Mouse (Mus musculus) liver, embryonic 14.5 days (tissue): ENCODE data around the gene Gsdmc4. TPM values are rescaled to one million over a fixed set of nuclear protein-coding genes. Genes with fewer than 3 reads are reported as not detected.
"Not testable (repeated sequence)": the region's sequence is repeated elsewhere in the genome, so short reads cannot be mapped to it uniquely, and the experiment has no call there.

Experiments
- ATAC-seq: fragments of 200-750 bp; cut with Nextera tagmentation; 2 replicates; pipeline ENCODE4 v1.8.0; 2017; ENCODE audit warnings: moderate number of reproducible peaks, mild to moderate bottlenecking, moderate library complexity; ENCODE audit not compliant: insufficient read depth
- DNase-seq, 3 experiments: peaks; one replicate each; pipeline ENCODE4 v3.0.0-alpha.2; 2012 to 2013; ENCODE audit warnings: low read depth in 3 of 3, low spot score in 3 of 3
- H3K27ac ChIP-seq: fragments of 300-500 bp; sonication (generic); 2 replicates; pipeline ENCODE4 v1.5.1; 2014; ENCODE audit warnings: moderate library complexity, mild to moderate bottlenecking, control low read depth, inconsistent platforms
- H3K27me3 ChIP-seq: fragments of 300-500 bp; sonication (generic); 2 replicates; pipeline ENCODE4 v1.6.1; 2014; ENCODE audit warnings: mild to moderate bottlenecking, low read length, moderate library complexity; ENCODE audit not compliant: control insufficient read depth, insufficient read depth
- H3K36me3 ChIP-seq: fragments of 300-500 bp; sonication (generic); replicated peaks from 2 replicates; pipeline ENCODE4 v1.6.1; 2014; ENCODE audit warnings: low read depth; ENCODE audit not compliant: control insufficient read depth, insufficient read depth
- H3K4me1 ChIP-seq, 2 experiments: fragments of 200-500 bp in 1 of 2; fragments of 300-500 bp in 1 of 2; sonication (generic) in 1 of 2; replicated peaks; 2 replicates each; pipeline ENCODE4 v1.6.1; 2012 to 2014; ENCODE audit warnings: antibody characterized with exemption in 1 of 2, inconsistent platforms in 1 of 2, low read length in 1 of 2; ENCODE audit not compliant: control insufficient read depth in 2 of 2, insufficient read depth in 2 of 2
- H3K4me2 ChIP-seq: fragments of 300-500 bp; sonication (generic); 2 replicates; pipeline ENCODE4 v1.6.1; 2014; ENCODE audit warnings: low read depth, mild to moderate bottlenecking, control low read depth, moderate library complexity
- H3K4me3 ChIP-seq, 2 experiments: fragments of 200-500 bp in 1 of 2; fragments of 300-500 bp in 1 of 2; sonication (generic) in 1 of 2; 2 replicates each; pipeline ENCODE4 v1.5.1; 2012 to 2014; ENCODE audit warnings: low read depth in 2 of 2, low read length in 2 of 2, mild to moderate bottlenecking in 2 of 2, control low read depth in 1 of 2, inconsistent platforms in 1 of 2, moderate library complexity in 1 of 2; ENCODE audit not compliant: insufficient read depth in 1 of 2
- H3K9ac ChIP-seq: fragments of 300-500 bp; sonication (generic); replicated peaks from 2 replicates; pipeline ENCODE4 v1.6.1; 2014; ENCODE audit warnings: mild to moderate bottlenecking, control low read depth, moderate library complexity
- H3K9me3 ChIP-seq: fragments of 300-500 bp; sonication (generic); 2 replicates; pipeline ENCODE4 v1.6.1; 2016; ENCODE audit warnings: low read length, mixed read lengths; ENCODE audit not compliant: control insufficient read depth
- CTCF ChIP-seq: IDR thresholded peaks from 2 replicates; pipeline ENCODE4 v1.5.1; 2016; ENCODE audit warnings: antibody characterized with exemption, low read depth, control low read depth
- EP300 ChIP-seq: IDR thresholded peaks from 2 replicates; pipeline ENCODE4 v1.6.1; 2016; ENCODE audit warnings: antibody characterized with exemption, low read depth
- WGBS: fragments of 180-500 bp; shearing (Covaris S2); extraction: QIAGEN DNeasy Blood & Tissue Kit; methylation state at CpG from one replicate; pipeline ENCODE4 v1.1.7; 2014; ENCODE audit not compliant: insufficient replicate concordance; 5-methylcytosine and 5-hydroxymethylcytosine counted together
- polyA plus RNA-seq, 2 experiments: library from polyadenylated mRNA; depleted of rRNA in 1 of 2; stranded (reverse) in 1 of 2; unstranded in 1 of 2; fragments of >200 nt; fragmentation: Nextera tagmentation in 1 of 2; extraction: Ambion mirVana in 1 of 2; gene quantifications; 2 replicates each; pipeline versions ENCODE4 v1.2.1 to v1.2.3; 2012 to 2014

Gsdmc4 gene
- polyA plus RNA-seq, 2 experiments: 0.02 TPM; not detected in 1

DNA sequence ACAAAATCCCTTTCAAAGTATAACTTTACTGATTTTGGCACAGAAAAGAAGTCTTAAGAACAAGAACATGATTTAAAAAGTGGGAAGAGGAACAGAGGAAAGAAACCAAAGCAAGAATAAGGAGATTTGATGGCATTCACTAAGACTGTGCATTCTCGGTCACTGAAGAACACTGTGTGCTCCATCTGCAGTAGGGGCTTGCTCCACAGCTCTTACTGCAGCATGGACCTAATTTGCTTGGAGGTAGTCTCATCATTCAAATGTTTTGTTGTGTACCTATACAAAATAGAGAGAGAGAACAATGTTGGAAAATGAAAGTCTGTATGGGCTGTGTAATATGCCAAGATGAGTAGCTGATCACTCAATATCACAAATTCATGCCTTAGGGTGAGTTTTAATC is 19.3 kb upstream of the Gsdmc4 start:
- H3K27ac ChIP-seq: no peak overlapping the region
- no peak for DNase-seq
- H3K9me3 ChIP-seq: no peaks in the 10 kb centered on the region
- no peak for ATAC-seq
- no peaks in the 10 kb centered on the region for H3K4me1 ChIP-seq
- TF ChIP-seq EP300 (no peak), CTCF (no peak)
- no peaks in the 10 kb centered on the region for H3K27me3 ChIP-seq
- WGBS: 82% methylated on average over 1 of the region's 1 CpGs
- no peak overlapping the region for H3K9ac ChIP-seq
- no peak overlapping the region for H3K4me3 ChIP-seq
- H3K4me2 ChIP-seq: no peak overlapping the region
- peaks cover 6% of the 10 kb centered on the region for H3K36me3 ChIP-seq

DNA sequence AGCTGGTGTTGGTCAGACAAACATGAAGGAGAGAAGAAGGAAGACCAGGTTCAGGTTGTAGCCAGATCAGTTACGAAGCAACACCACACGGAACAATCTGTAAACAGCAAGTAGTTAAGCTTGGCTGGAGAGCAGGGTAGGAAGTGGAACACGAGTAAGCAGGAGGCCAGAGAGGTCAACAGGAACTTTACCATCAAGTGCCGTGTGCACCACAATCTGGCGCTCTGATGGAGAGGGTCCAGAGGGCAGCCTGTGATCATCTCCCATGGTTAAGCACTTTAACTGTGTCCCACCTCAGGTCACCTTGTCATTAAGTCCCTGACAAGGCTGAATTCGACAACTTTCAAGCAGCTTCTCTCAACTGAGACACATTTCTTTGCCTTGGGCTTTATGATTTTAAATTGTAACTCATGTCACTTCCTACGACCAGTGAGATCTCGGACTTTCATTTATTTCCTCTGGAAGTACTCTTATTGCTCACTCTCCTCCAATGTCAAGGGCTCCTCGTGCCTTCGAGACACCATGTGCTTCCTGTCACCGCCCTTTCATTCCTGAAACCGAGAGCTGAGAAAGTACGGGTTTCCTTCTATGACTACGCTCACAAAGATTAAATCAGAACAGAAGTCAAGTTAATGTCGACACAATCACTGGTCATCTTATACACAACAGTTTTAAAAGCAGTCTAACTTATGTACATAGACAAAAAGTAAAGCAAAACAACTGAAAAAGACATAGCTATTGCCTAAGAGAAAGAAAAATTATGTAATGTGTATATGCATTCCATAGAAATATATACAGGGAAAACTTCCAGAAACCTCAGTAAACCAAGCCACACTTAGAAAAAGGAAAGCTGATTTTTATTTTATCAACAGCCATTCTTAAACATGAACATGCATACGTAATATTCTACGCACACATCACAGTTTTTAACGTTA is 18.3 kb upstream of the Gsdmc4 start:
- Histone ChIP-seq H3K9me3 (no peaks in the 10 kb centered on the region), H3K9ac (no peak overlapping the region), H3K4me2 (no peak overlapping the region), H3K27me3 (no peaks in the 10 kb centered on the region), H3K27ac (no peak overlapping the region), H3K4me3 (no peak overlapping the region), H3K36me3 (peaks cover 4% of the 10 kb centered on the region), H3K4me1 (no peaks in the 10 kb centered on the region)
- DNase-seq (no peak), ATAC-seq (no peak)
- 76% methylated on average over 18 of the region's 18 CpGs for WGBS
- TF ChIP-seq CTCF: no peak
- no peak for TF ChIP-seq EP300

DNA sequence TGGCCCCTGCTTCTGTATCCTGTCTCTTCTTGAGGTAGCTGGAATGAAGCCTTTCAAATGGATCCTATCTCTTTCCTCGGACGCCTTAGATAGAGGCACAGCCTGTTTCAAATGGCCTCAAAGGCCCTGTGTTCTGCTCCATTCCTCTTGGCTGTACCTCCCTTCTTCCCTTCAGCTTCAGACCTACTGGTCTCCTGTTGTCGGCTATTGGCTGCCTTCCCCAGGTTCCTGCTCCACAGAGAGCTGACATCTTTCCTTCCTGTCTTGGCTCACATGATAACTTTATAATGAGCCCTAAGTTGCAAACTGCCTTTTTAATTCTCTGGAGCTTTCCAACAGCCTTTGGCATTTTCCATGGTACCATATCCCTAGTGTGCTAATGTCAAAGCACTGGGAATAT is 14.1 kb upstream of the Gsdmc4 start:
- DNase-seq: no peak
- whole genome bisulfite sequencing: 61% methylated on average over 3 of the region's 3 CpGs

DNA sequence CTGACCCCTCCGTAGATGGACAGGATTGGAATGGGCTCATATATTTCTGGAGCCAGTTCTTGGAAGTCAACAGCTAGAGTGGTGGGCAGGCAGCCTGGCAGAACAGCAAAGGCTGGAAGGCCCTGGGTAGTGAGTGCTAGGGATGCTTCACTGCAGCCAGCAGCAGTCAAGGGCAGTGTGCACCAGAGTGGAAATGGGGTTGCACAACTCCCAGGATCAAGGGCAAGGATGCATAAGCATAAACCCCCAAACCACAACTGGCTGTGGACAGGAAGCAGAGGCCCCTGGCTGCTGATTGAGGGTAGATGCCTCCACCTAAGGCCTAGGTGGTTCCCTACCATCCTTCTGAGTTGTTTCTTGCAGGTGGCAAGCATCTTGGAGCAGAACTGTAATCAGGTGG is 12.4 kb upstream of the Gsdmc4 start:
- no peak for DNase-seq
- H3K9me3 ChIP-seq: no peaks in the 10 kb centered on the region
- no peaks in the 10 kb centered on the region for H3K27me3 ChIP-seq
- no peaks in the 10 kb centered on the region; the same call in 1 of the 2 replicates for H3K36me3 ChIP-seq
- ATAC-seq: no peak
- no peak for TF ChIP-seq EP300
- TF ChIP-seq CTCF: no peak
- no peaks in the 10 kb centered on the region for H3K4me1 ChIP-seq
- H3K4me3 ChIP-seq: no peak overlapping the region
- WGBS: 82% methylated on average over 1 of the region's 1 CpGs
- H3K9ac ChIP-seq: no peak overlapping the region
- H3K27ac ChIP-seq: no peak overlapping the region
- no peak overlapping the region for H3K4me2 ChIP-seq

More for the DNA sequence above, 14.1 kb upstream of the Gsdmc4 start:
- H3K36me3 ChIP-seq: no peaks in the 10 kb centered on the region; the same call in 1 of the 2 replicates
- TF ChIP-seq CTCF: no peak
- TF ChIP-seq EP300: no peak
- H3K27me3 ChIP-seq: no peaks in the 10 kb centered on the region
- H3K4me2 ChIP-seq: no peak overlapping the region
- H3K9me3 ChIP-seq: no peaks in the 10 kb centered on the region
- no peak overlapping the region for H3K4me3 ChIP-seq
- no peaks in the 10 kb centered on the region for H3K4me1 ChIP-seq
- H3K27ac ChIP-seq: no peak overlapping the region
- no peak for ATAC-seq
- H3K9ac ChIP-seq: no peak overlapping the region

DNA sequence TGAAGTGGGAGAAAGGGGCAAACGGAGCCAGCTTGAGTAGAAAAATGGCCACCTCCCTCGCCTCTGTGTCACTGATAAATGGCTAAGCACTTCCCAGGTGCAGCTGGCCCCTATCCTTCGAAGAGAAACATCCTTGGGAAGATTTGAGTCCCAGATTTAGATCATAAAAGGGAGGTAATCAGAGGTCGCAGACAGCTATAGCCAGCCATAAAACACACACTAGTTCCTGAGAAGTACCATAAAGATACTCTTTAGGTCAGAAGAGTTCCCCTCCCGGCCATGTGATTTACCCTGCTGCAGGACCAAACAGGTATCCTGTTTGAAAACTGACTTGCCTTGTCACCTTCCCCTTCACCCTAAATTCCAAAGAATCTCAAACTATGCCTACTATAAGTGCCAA is 9.5 kb upstream of the Gsdmc4 start:
- 20% methylated on average over 2 of the region's 5 CpGs for WGBS
- H3K27ac ChIP-seq, H3K27me3 ChIP-seq, H3K9ac ChIP-seq, H3K4me2 ChIP-seq, H3K9me3 ChIP-seq, H3K4me1 ChIP-seq, H3K4me3 ChIP-seq, H3K36me3 ChIP-seq, ATAC-seq, DNase-seq: not testable (repeated sequence)

DNA sequence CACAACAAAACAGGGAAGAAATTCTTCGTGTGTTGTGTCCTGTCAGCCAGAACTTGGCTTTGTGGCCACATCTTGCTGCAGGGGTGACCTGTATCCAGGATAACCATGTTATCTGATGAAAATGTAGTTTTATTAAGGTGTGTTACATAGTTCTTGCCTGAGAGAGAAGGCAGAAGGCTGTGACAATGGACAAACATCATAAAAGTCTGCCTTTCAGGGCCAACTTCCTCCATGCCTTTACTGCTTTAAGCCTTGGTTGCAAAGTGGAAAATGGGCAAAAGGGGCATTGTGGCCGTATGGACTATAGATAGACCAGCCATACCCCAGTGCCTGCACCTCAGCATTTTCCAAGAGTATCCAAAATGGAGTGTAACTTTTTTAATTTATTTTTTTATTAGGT is 7.6 kb upstream of the Gsdmc4 start:
- H3K27ac ChIP-seq, H3K36me3 ChIP-seq, DNase-seq, ATAC-seq, H3K4me3 ChIP-seq, H3K9me3 ChIP-seq, H3K4me2 ChIP-seq, H3K27me3 ChIP-seq, H3K9ac ChIP-seq, H3K4me1 ChIP-seq: not testable (repeated sequence)
- 57% methylated on average over 1 of the region's 2 CpGs for WGBS

DNA sequence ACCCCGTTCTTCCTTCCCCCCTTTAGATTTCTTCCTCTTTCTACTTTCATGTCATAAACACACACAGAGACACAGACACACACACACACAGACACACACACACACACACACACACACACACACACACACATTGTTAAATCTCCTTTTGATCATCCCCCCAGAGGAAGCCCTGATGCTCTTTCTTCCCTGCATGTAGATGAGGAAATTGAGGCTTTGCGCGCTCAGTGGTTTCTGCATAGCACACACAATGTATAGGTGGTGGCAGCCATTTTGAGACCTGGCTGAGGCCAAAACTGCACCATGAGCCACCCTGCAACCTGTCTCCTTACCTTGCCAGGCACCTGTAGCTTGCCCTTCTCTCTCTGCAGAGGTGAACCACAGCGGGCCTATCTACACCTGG is 4.5 kb upstream of the Gsdmc4 start:
- not testable (repeated sequence) for H3K4me2 ChIP-seq, ATAC-seq, H3K27ac ChIP-seq, H3K4me1 ChIP-seq, DNase-seq, H3K9me3 ChIP-seq, H3K27me3 ChIP-seq, H3K9ac ChIP-seq, H3K4me3 ChIP-seq, H3K36me3 ChIP-seq
- 72% methylated on average over 3 of the region's 4 CpGs for WGBS
